Mouse (Mus musculus) cerebellum, postnatal 10 days (tissue): ENCODE results near the gene Gm44503.

ENCODE experiments used
- DNase-seq, 2 experiments: peaks; one replicate each; pipeline ENCODE4 v3.0.0; 2021; ENCODE audit warnings: mixed read lengths in 2 of 2

Gene Gm44503

DNA sequence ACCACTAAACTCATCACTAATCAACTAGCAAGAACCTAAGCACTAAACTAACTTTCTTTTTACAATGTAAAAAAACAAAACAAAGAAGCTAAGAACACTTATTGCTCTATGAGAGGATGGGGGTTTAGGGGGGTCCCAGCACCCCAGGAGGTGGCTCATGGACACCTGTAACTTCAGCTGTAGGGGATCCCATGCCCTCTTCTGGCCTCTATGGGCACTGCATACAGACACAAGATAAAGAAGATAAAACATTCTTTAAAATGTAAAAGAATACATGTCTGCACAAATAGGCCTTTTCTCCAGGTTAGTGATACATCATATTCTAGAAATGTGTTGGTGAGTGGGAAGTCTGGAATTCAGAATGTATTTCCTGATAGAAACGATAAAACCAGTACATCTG, 74.8 kb downstream of the Gm44503 start:
- no peak for DNase-seq

- peak; percentile 96 to 97 for DNase-seq
Observed at GRCm38 (mm10) chr9:73039222-73039945, 80.7 kb downstream of the Gm44503 start.

- no peak for DNase-seq
Observed at GRCm38 (mm10) chr9:73040080-73040479, 81.4 kb downstream of the Gm44503 start, which contains the start of gene Pigb. TSS of gene Pigb (minus strand) at chr9:73040378.

- peak; percentile 95 to 98 for DNase-seq
Observed at GRCm38 (mm10) chr9:73044146-73045079, 85.8 kb downstream of the Gm44503 start, which contains the start of gene Rab27a. TSS of gene Rab27a (plus strand) at chr9:73044854.

GRCm38 (mm10) chr9:73045204-73045603, 86.6 kb downstream of the Gm44503 start:
- peak; percentile 69 to 81 for DNase-seq

DNA sequence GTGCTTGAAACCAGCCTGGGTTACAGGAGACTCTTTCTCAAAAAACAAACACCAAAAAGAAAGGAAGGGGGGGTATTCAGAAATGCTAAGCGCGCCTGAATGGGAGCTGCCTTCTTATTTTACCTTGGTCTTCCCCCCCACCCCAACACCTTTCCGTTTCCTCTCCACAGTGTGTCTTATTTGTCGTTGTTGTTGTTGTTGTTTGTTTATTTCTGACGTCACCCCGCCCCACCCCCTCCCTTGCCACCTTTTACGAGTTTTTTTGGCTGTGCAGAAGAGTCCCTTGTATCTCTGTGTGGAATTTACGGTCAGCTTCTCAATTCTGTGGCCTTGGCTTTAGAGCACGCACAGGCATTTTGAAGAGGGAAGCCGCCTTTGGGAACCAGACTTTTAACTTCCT, 87.1 kb downstream of the Gm44503 start:
- DNase-seq, result no peak

- no peak for DNase-seq
Observed at GRCm38 (mm10) chr9:73047906-73048305, 89.3 kb downstream of the Gm44503 start.

DNA sequence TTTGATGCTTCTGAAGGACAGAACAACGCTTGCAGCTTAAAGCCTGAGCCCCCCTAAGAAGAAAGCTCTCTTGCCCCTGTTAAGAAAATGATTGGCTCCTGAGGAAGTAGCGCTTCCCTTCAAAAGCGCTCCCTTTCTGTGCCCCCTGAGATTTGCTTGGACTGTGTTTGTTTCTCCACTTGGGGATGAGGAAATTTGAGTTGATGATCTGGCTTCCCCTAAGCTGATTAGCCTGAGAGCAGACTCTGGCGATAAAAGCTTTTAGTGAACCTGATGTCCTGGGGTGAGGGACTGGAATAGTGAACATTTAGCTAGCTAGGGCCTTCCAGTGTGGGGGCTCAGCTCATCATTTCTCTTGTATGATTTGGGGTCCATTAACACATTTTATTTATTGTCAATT, 90.3 kb downstream of the Gm44503 start:
- no peak for DNase-seq

- no peak for DNase-seq
Observed at GRCm38 (mm10) chr9:73049833-73050232, 91.2 kb downstream of the Gm44503 start.

DNA sequence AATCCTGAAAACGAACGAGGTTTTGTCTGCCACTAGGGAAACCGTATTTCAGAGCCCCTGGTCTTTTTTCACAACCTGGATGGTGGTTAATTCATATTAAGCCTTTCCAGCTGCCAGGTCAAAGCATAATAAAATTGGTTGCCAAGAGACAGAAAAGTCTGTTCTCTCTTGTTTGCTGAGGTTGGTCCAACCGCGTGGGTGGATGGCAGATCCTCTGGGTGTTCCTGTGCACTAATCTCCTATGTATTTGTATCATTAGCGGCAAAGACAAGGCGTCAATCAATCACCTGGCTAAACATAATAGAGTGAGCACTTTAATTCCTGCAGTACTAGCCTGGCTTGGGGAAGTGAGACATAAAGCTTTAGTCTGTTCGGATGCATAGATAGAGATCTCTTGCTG, 92.0 kb downstream of the Gm44503 start:
- no peak for DNase-seq

DNA sequence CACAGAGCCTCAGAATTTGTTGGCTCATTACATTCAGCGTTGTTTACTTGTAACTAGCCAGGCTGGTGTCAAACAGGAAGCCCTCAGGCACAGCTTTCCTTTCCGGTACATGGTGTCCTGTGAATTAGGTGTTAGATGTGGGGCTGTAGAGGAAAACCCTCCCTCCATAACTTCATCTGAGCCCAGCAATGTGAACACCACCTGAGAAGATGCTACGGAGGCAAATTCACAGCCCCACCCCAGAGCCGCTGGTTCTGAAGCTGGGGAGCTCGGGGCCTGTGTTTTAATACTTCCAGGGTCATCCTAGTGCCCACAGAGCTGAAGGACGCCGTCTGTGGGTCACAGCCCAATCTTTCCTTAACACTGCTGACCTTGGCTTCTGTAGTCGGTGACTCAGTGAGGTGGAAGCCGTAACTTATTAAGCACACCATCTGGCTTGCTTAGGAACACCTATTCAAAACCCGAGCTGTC, 96.8 kb downstream of the Gm44503 start:
- DNase-seq, result no peak

DNA sequence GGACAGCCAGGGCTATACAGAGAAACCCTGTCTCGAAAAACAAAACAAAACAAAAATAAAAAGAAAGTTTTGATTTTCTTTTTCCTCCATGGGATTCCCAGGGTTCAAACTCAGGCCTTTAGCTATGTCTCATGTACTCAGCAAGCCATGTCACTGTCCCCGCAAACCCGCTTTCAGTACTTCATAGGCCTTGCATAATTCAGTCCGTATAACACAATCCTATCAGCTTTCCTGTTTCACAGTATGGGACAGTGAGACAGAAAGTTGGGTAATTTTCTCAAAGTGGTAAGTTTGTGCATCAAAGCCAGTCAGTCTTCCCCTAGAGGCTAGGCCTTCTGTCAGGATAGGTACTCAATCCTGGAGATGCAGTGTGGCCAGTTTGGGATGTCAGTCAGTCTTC, 100.6 kb downstream of the Gm44503 start:
- DNase-seq, result no peak

GRCm38 (mm10) chr9:73063621-73064290, 105.1 kb downstream of the Gm44503 start:
- DNase-seq, result peak; percentile 35 to 38
